Mouse (Mus musculus) urinary bladder, adult 2 months (tissue): ENCODE data around the gene Sh3kbp1. TPM values are rescaled to one million over a fixed set of nuclear protein-coding genes. Genes with fewer than 3 reads are reported as not detected.
"Not testable (repeated sequence)": the region's sequence is repeated elsewhere in the genome, so short reads cannot be mapped to it uniquely, and the experiment has no call there.

Experiments used
- DNase-seq: peaks from one replicate; pipeline ENCODE4 v3.0.0; 2022; ENCODE audit warnings: low spot score
- polyA plus RNA-seq: library from polyadenylated mRNA; depleted of rRNA; stranded (reverse); fragments of >200 nt; gene quantifications from 2 replicates; pipeline ENCODE4 v1.2.3, GENCODE M21; 2012; rRNA removed

The Sh3kbp1 gene
- polyA plus RNA-seq = 44.2 and 45.0 TPM in 2 replicates

DNA sequence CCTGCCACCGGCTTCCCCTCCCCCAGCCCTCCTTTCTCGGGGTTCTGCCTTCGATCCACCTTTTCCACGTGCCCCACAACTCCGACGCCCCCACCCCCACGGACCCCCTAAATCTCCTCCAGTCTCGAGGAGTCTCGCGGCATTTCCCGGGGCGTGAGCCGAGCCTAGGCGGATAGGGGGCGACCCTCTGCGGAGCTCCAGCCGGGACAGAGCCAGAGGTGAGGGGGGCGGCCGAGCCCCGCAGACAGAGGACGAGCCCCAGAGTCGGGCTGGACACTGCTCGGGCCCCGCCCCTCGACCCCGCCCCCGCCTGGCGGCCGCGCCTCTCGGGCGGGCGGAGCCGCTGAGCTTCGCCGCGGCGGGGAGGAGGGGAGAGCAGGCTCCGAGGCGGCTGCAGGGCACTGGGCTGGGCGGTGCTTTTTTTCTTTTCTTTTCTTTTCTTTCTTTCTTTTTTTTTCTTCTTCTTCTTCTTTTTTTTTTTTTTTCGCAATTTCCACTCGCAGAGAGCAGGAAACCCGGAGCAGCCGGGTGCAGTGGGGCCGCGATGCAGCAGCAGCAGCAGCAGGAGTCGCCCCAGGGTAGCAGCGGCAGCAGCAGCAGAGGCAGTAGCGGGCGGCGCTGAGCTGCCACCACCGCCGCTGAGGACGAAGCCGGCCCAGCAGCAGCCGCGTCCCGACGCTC lies at the start of gene Sh3kbp1:
TSS of gene Sh3kbp1 (plus strand) at position 366 of the 681 bp plus-strand sequence.
- DNase-seq = peak; percentile 39

DNA sequence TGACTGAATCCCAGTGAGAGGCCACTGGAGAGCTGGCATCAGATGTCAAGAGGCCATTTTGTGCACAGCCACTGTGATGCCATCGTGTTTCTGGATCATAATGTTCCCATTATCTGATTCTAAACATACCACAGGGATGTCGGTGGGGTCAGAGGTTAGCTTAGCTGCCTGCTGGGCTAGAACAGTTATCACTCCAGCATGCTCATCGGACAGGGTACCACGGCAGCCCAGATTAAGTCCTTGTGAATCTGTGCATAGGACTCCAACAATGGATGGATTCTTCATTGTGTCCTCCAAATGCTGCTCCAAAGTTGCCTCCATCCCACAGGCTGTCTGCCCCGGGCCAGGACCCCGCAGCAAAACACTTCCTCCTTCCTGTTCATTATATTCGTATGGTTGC lies 42.3 kb upstream of the Sh3kbp1 start:
- DNase-seq = not testable (repeated sequence)

DNA sequence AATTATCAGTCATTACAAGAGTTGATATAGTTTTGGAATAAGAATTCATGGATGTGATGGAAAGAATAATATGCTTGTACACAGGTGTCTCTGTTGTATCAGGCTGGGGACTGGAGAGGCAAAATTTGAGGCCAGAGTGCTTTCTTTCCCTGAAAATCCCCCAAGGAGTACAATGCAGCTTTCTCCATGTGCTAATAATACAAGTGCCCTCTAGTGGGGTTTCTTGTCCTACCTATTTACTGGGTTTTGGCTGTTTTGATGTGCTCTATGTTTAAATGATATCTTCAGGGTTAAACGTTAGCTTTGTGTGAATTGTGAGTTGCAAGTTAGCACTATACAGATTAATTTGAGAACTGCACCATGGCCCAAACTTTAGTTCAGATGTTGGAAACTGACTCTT lies 35.4 kb upstream of the Sh3kbp1 start:
- no peak for DNase-seq

DNA sequence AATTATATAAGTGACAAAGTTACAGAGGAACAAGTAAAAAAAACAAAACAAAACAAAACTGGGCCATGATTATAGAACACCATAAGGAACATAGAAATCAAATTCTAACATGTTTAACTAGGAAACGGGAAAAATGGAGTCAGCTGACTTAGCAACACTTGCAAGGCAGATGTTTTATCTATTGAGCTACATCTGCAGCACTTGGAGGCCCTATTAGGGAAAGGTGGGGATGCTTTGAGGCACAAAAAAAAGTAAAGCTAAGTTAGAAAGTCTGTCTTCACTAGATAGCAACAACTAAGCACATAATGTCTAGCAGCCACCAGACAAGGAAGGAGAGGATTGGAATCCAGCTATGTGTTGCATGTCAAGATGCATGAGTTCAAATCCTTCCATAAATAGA lies 29.6 kb upstream of the Sh3kbp1 start:
- DNase-seq = no peak

DNA sequence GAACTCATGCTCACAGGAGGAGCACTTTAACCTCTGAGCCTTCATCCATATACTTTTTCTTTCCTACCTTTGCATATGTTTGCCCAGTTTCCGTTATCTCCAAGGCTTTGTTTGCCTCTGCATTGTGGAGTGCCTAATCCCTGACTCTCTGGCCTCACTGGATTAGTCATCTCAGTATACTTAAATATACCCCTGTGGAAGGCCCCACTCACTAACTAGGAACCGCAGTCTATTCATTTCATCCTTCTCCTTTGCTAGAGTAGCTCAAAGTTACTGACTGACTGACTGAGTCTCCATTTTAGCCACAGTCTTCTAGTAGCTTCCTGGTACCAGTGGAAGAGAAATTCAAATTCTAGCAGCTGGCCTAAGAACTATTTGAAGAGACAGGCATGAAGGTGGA lies 22.2 kb upstream of the Sh3kbp1 start:
- DNase-seq = no peak

DNA sequence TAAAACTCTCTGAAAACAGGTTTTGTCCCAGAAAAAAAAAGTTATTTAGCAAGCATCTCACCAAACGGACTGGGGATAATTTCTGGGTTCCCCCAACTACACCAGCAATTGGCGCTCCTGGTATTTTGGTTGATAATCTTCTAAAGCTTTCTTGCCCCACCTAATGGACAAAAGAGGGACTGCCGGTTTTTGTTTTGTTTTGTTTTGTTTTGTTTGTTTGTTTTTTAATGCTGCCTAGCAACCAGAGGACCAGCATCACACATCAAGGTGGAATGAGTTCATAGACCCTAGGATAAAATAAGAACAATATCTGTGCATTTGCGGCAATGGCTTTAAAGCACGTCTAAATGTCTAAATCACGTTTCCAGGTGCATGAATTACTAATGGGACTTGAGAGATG lies 20.1 kb upstream of the Sh3kbp1 start:
- no peak for DNase-seq

DNA sequence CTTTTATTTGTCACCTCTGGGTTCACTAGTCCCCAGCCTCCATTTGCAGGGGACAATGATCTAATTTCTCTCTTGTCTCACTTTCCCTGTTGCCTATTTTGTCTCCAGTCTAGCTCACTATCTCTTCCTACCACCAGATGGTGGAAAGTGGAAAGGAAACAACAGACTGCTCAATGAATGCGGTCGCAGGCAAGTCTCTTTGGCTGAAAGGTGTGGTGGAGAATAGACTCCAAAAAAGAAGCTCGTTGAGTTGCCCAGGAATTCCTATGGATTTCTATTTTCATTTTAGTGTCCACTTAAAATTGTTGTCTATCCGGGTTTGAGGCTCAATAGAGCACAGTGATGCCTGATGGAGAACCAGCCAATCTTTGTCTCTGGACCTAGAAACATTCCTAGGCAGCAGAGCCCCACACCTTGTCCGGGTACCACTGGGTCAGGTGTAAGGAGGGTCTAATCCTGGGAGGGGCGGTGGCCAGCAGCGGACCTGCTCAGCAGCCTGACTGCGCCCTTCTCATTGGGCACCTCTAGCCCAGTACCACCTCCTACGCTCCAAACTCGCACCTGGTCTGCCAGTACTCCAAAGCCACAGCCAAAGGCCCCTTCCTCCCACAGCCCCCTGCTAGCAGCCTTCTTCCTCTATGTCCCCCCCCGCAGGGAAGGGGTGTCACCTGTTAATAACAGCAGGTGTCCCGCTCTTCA lies 715 bp upstream of the Sh3kbp1 start:
- DNase-seq = no peak

DNA sequence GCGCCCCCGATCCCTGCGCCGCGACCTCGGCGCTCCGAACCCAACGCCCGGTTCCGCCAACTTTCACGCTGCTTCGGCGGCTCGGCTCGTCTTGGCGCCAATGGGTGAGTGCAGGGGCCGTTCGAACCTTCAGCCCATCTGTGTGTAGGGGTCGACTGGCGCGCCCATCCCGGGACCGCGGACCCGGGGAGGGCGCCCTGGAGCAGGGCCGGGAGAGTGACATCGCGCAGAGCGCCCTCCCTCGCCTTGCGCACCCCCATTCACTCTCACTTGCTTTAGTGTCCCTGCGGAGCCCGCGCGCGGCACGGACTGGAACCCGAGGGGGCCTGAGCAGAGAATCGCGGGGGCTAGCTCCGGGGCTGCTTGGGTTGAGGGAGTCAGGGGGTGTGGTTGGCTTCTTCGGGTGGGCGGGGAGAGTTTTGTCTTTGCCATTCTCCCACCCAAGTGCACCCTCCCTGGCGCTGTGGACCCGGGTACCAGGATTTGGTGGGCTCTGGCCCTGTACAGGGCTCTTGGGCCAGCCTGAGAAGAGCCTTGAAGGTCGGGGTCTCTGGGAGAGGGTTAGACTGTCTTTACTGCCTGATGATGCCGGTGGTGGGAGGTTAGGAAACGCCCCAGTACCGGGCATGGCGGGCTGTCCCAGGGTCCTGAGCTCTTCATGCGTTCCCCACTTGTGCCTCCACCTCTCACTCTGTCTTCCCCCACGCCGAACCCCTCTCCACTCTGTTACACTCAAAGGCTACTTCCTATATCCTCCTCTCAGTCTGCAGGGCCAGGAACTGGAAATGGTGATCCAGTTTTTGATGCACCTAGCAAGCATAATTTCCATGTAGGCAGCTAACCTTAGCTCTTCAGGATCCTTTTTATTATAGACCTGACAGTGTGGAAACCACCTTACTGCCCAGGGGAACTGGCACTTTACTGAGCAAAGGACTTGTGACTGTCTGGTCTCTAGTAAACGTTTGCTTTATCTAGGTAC lies 805 bp downstream of the Sh3kbp1 start:
- DNase-seq = no peak

DNA sequence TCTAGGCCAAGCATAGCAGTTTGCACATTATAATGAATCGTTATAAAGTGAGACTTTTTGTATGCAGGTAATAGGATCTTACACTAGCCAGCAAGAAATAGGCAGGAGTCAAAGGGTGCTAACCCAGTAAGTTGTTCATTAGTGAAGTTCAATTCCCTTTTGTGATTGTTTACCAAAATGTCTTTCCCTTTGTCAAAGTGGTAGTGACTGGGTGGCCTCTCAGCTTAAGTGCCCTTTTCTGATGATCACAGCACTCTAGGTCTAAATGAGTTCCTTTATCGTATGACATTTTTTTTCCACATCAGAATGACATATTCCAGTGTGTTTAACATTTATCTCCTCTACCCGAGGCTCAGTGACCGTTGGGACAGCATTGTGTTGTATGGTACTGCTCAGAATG lies 1.6 kb downstream of the Sh3kbp1 start:
- DNase-seq = no peak

DNA sequence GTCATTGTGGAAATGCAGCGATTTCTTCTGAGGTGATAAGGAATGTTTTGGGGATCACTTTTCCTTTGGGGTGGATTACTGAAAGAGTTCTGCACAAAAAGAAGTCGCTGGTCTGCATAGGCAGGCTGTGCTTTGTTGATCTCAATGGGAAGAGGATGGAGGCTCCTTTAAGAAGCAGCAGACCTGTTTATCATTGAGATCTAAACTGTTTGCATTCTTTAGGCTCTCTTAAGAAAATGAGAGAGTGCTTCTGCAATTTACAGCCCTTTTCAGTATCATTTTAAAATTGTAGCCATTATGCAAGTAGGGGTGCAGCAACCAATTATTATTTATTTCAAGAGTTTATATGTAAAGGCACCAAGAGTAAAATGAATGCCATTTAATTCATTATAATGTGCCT lies 2.1 kb downstream of the Sh3kbp1 start:
- DNase-seq = no peak

DNA sequence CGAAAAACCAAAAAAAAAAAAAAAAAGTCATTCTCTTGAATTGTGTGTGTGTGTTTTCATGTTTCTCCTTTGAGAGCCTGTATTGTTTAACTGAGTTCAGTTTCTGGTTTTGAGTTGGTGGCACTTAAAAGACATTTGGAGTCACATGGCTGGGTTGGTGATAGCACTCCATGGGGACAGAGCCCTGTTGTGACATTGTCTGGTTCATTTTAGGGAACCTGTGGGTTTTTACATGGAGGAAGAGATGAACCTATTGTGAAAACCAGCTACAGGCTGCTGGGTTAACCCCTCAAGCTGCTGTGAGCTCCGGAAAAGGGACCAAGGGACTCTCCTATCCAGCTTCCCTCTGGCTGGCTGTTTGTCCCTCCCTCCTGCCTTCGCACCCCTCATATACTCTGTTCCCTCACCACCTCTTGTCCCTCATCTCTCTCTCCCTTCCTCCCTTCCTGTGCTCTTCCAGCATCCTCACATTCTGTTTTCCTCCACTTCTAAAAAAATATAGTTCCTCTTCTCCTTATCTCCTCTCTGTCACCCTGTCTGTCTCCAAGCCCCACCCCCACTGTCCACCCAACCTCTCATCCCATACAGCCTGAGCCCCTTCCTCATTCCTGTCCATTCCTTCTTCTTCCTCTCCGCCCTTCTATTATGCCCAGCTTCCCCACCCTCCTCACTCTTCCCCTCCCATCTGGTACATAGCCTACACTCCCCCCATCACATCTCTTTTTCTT lies 11.6 kb downstream of the Sh3kbp1 start:
- no peak for DNase-seq

DNA sequence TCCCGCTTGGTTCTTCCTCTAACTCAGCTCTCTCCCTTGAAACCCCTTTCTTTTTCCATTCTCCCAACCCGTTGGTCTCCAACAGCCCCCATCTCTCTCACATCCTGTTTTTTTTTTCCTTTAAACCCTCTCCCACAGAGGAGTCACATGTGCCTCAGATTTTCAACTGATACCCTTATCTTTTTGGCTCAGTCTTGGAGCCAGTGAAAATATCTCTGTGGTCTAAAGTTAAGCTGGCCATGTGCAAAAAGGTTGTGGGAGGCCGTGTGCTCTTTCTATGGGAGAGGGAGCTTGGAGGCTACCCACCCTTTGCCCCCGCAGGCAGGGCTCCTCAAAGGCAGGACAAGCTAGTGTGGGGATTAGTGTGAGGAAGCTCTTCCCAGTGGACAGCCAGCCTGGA lies 12.9 kb downstream of the Sh3kbp1 start:
- DNase-seq = no peak

DNA sequence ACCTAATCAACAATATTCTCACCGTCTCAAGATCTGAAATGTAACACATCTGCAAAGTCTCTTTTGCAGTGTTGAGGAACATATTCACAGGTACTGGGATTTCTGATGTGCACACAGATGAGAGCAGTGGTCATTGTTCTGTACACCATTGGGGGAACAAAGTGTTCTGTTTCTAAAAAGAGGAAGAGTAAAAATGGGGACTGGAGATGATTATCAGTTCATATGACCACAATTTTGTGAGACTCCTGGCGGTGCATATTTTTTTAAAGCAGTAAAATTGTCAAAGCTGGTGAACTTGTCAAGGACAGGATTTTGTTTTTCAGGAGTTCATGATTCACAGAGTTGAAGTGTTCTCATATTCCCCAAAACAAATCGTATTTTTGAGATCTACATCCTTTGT lies 18.2 kb downstream of the Sh3kbp1 start:
- DNase-seq = no peak

DNA sequence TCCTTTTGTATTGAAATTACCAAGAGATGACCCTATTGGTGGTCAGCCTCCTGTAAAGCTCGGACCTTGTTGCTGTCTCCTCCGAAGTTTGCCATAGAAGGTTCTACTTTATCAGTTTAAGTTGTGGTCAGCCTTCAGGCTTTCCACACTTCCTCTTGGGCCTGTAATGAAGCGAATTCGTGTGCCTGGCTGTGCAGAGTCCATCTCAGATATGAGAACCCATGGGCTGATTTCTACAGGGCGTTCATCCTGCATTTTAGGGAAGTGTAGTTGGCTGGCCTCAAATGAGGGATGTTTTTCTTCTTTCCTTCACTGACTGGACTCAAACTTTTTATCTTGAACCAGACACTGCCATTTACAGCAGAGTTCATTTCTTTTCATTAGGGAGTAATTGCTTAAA lies 20.5 kb downstream of the Sh3kbp1 start:
- no peak for DNase-seq

DNA sequence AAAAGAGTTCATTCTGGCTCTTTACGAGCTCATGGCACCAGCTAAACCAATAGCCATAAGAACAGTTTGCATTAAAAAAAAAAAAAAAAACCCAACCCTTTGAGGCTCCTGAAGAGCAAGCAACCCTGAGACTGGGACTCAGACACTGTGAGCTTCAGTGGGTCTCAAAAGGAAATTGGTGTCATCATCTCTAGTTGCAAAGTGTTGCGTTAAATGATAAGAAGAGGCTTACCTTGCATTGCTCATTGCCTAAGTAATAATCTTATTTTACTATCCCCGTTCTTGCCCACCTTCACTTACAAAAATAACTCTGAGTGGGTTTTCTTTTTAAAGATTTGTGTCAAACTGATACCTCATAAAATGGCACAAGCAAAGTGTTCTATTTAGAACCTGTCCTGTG lies 21.5 kb downstream of the Sh3kbp1 start:
- DNase-seq = no peak

DNA sequence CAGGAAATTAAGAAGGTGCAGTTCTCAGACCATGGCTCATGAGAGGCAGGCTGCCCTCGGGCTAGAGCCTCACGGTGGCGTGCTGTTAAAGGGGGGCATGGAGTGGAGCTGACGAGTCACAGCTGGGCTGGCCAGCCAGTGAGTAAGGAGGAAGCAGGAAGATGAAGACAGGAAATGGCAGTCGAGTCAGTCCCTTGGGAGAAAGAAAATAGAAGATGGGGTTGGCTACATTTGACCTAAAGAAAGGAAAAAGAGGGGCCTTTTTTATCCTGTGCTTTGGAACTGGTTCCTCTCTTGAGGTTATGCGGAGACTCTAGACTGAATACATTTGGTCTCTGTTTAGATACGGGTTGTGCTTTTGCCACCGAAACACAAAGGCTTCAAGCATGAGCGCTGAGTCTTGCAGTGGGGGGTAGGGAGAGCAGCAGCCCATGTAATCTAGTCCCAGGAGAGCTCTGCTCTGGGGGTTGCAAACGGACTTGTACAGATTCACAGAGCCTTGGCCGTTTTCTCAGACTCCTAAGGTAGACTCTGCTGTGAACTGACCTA lies 23.1 kb downstream of the Sh3kbp1 start:
- no peak for DNase-seq

DNA sequence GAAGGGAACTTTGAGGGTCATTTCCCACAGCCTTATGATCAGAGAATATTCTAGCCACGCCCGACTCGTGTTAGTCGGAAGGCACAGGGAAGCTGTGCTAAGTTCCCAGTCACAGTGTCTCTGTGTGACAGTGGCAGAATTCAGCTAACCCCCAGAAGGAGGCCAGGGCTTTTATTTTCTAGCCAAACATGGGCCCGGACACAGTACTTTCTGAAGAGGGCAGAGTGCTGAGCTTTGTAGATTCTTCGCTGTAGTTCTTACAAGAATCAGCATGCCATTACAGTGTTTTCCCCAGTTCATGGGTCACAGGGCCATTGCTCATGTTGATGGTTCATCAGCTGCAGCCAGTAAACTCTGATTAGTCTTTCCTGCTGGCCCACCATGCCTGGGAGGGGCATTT lies 23.7 kb downstream of the Sh3kbp1 start:
- DNase-seq = no peak

DNA sequence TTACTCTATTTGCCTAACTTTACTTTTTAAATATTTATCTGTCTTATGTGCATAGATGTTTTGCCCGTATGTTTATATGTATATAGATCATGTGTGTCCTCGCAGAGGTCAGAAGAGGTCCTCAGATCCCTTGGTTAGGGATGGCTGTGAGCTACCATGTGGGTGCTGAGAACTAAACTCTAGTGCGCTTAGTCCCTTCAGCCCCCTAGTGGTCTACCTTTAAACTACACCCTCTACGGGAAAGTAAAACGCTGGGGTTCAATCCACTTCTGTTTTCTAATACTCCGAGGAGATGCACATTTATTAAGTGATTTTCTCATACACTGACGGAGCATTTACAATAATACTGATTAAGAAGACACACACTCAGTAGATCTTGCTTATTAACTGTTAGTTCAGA lies 44.3 kb downstream of the Sh3kbp1 start:
- no peak for DNase-seq

DNA sequence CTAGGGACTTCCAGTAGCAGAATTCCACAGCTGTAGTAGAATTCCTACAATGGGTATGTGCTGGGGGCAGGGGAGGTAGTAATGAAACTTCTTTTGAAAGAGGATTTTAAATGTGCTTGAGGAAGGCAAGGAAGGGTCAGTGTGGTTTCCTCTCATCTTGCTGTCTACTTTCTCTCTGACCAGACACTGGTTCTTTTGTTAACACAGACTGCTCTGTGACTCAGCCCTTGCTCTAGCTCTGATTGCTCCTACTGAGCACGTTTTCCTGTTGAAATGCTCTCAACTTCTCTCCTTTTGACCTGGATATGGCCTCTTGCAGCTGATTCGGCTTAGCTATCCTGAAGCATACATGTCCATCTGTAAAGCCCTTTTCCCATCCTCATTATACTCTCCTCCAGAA lies 45.4 kb downstream of the Sh3kbp1 start:
- no peak for DNase-seq

DNA sequence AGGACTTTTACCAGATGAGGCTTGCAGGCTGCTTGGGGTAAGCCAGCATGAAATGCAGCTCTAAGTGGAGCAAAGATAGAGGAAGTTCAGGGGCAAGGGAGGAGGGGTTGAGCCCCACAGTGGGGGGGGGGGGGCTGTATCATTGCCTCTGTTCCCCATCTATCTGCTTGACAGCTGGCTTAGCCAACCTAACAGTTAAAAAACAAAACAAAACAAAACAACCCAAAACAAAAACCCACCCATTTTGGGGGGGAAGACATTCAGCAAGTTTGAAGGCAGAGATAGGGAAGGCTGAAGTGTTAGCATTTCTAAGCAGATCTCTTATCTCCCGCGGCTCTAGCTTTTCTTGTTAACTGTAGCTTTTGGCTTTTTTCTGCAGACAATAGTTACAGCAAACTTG lies 49.2 kb downstream of the Sh3kbp1 start:
- DNase-seq = no peak

DNA sequence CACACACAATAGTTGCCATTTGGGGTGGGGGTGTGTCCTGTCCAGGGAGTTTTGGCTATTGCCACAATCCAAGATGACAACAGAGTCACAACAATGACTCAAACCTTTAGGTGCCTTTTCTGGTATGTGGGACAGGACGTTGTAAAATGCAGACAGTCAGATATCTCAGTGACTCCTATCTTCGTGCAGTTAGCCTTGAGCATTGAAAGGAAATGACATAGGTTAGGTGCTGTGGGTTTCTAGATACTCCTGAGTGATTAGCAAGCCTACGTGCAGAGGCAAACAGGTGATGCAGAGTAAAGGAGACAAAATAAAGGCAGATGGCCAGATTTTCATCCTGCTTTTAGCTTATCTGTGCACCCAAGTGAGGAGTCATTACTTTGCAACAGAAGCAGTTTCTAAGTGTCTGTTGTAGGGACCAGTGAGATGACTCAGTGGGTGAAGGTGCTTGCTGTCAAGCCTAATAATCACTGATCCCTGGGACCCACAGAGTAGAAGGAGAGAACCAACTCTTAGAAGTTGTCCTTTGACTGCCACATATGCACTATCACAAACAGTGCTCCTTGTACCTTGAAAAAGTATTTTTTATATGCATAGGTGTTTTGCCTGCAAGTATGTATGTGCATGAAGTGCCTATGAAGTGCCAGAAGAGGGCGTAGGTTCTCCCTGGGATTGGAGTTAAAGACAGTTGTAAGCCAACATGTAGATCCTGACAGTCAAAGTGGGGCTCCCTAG lies 50.7 kb downstream of the Sh3kbp1 start:
- DNase-seq = no peak
